Mouse (Mus musculus): ENCODE results near the gene Golga5.

Golga5 gene

DNA sequence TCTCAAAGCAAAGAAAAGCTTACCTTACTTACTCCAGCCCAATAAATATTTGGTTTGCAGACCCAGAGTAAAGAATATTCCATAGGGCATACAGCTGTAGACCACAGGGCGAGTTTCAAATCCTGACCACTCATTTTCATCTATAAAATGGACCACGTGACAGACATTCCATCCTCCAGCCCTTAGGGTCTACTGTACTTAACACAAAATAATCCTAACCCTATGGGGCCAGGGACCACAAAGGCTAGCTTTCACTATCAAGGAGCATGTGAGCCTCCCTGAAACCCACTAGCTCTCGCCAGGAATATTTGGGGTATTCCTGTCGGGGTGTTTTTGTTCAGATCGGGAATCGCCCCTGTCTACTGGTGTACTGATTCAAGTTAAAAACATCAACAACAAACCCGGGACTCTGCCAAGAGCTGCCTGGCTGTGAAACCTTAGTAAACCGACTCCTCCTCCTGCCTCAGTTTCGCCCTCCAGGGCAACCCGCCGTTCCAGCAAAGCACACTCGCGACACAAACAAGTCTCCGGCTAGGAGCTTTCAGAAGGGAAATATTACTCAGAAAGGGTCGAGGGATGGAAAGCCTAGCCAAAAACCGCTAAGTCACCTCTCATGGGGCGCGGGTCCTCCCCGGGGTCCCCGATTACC lies 29.8 kb upstream of the Golga5 start:
- peaks cover 11% of the 10 kb centered on the region for H3K27me3 ChIP-seq (ENCODE audit: insufficient read depth, low read length)
- no peaks in the 10 kb centered on the region for H3K36me3 ChIP-seq (ENCODE audit: insufficient read depth, low read length)
- peaks cover 31% of the 10 kb centered on the region for H3K4me1 ChIP-seq (replicated peaks; ENCODE audit: low read depth, low read length)
- TF ChIP-seq NANOG (IDR thresholded peaks at IDR 0.05; ENCODE audit: borderline replicate concordance, low read length) (no peak), POU5F1 (IDR thresholded peaks at IDR 0.05; ENCODE audit: borderline replicate concordance, low read length) (no peak), CTCF (conservative IDR thresholded peaks at IDR 0.05; ENCODE audit: low read length) (no peak)
- no peaks in the 10 kb centered on the region for H3K9me3 ChIP-seq (ENCODE audit: low read length)
- peak overlapping the region; percentile 87 for H3K4me3 ChIP-seq (replicated peaks; ENCODE audit: low read length)

GRCm38 (mm10) chr12:102439632-102440023 lies 29.3 kb upstream of the Golga5 start, which contains the start of gene Lgmn:
Lgmn (minus strand) TSS chr12:102439813.
- Histone ChIP-seq H3K36me3 (ENCODE audit: insufficient read depth, low read length) (no peaks in the 10 kb centered on the region), H3K4me1 (replicated peaks; ENCODE audit: low read depth, low read length) (peaks cover 27% of the 10 kb centered on the region), H3K4me3 (replicated peaks; ENCODE audit: low read length) (peak within 1 kb of the TSS; percentile 87), H3K27me3 (ENCODE audit: insufficient read depth, low read length) (peaks cover 11% of the 10 kb centered on the region), H3K9me3 (ENCODE audit: low read length) (no peaks in the 10 kb centered on the region)
- TF ChIP-seq NANOG (IDR thresholded peaks at IDR 0.05; ENCODE audit: borderline replicate concordance, low read length), result no peak
- no peak for TF ChIP-seq CTCF (conservative IDR thresholded peaks at IDR 0.05; ENCODE audit: low read length)
- no peak for TF ChIP-seq POU5F1 (IDR thresholded peaks at IDR 0.05; ENCODE audit: borderline replicate concordance, low read length)

DNA sequence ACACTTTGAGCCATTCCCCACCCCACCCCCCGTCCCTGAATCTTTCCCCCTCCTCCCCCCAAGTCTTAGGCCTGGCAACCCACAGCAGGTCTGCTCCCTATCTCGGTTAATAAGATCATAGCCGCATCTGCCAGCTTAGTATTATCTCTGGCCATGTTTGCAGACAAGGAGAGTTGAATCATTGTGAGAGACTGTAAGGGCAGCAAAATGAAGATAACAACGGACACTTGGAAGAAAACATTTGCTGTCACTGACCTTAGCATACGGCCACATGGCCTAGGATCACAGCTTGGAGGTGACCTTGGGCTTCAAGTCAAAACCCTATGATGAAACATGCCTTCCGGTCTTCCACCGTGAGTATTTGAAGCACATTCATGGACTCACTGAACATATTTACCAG lies 28.4 kb upstream of the Golga5 start:
- H3K9me3 ChIP-seq (ENCODE audit: low read length), result no peaks in the 10 kb centered on the region
- no peak overlapping the region for H3K4me3 ChIP-seq (replicated peaks; ENCODE audit: low read length)
- H3K27me3 ChIP-seq (ENCODE audit: insufficient read depth, low read length), result peaks cover 14% of the 10 kb centered on the region
- H3K36me3 ChIP-seq (ENCODE audit: insufficient read depth, low read length), result no peaks in the 10 kb centered on the region
- TF ChIP-seq POU5F1 (IDR thresholded peaks at IDR 0.05; ENCODE audit: borderline replicate concordance, low read length) (no peak), NANOG (IDR thresholded peaks at IDR 0.05; ENCODE audit: borderline replicate concordance, low read length) (no peak), CTCF (conservative IDR thresholded peaks at IDR 0.05; ENCODE audit: low read length) (no peak)
- H3K4me1 ChIP-seq (replicated peaks; ENCODE audit: low read depth, low read length), result peaks cover 26% of the 10 kb centered on the region

GRCm38 (mm10) chr12:102441141-102441540 lies 27.8 kb upstream of the Golga5 start:
- Histone ChIP-seq H3K4me1 (replicated peaks; ENCODE audit: low read depth, low read length) (peaks cover 26% of the 10 kb centered on the region), H3K9me3 (ENCODE audit: low read length) (no peaks in the 10 kb centered on the region), H3K4me3 (replicated peaks; ENCODE audit: low read length) (no peak overlapping the region), H3K36me3 (ENCODE audit: insufficient read depth, low read length) (no peaks in the 10 kb centered on the region), H3K27me3 (ENCODE audit: insufficient read depth, low read length) (peaks cover 15% of the 10 kb centered on the region)
- TF ChIP-seq CTCF (conservative IDR thresholded peaks at IDR 0.05; ENCODE audit: low read length) (no peak), POU5F1 (IDR thresholded peaks at IDR 0.05; ENCODE audit: borderline replicate concordance, low read length) (no peak), NANOG (IDR thresholded peaks at IDR 0.05; ENCODE audit: borderline replicate concordance, low read length) (no peak)

GRCm38 (mm10) chr12:102442639-102443038 lies 26.3 kb upstream of the Golga5 start:
- peak overlapping the region; percentile 45 for H3K4me3 ChIP-seq (replicated peaks; ENCODE audit: low read length)
- H3K36me3 ChIP-seq (ENCODE audit: insufficient read depth, low read length), result no peaks in the 10 kb centered on the region
- TF ChIP-seq NANOG (IDR thresholded peaks at IDR 0.05; ENCODE audit: borderline replicate concordance, low read length), result no peak
- TF ChIP-seq CTCF (conservative IDR thresholded peaks at IDR 0.05; ENCODE audit: low read length), result no peak
- no peak for TF ChIP-seq POU5F1 (IDR thresholded peaks at IDR 0.05; ENCODE audit: borderline replicate concordance, low read length)
- H3K4me1 ChIP-seq (replicated peaks; ENCODE audit: low read depth, low read length), result peaks cover 26% of the 10 kb centered on the region
- H3K9me3 ChIP-seq (ENCODE audit: low read length), result no peaks in the 10 kb centered on the region
- peaks cover 15% of the 10 kb centered on the region for H3K27me3 ChIP-seq (ENCODE audit: insufficient read depth, low read length)

DNA sequence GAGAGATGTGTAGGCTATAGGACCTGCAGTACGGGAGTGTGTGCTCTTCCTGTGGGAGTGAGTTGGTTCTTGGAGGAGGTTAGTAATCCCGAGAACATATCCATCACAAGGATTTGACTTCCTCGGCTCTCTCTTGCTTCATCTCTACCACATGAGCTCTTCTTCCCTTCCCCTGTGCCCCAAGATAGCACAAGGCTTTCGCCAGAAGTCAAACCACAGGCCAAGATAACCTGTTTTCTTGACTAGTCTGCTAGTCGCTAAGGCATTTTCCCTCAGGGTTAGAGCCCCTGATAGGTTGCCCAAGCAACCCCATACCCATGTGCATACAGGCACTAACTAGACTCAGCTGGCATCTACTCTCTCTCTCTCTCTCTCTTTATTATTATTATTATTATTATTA lies 25.3 kb upstream of the Golga5 start:
- no peaks in the 10 kb centered on the region for H3K36me3 ChIP-seq (ENCODE audit: insufficient read depth, low read length)
- TF ChIP-seq CTCF (conservative IDR thresholded peaks at IDR 0.05; ENCODE audit: low read length) (no peak), NANOG (IDR thresholded peaks at IDR 0.05; ENCODE audit: borderline replicate concordance, low read length) (no peak), POU5F1 (IDR thresholded peaks at IDR 0.05; ENCODE audit: borderline replicate concordance, low read length) (no peak)
- H3K27me3 ChIP-seq (ENCODE audit: insufficient read depth, low read length), result peaks cover 15% of the 10 kb centered on the region
- no peak overlapping the region for H3K4me3 ChIP-seq (replicated peaks; ENCODE audit: low read length)
- no peaks in the 10 kb centered on the region for H3K9me3 ChIP-seq (ENCODE audit: low read length)
- H3K4me1 ChIP-seq (replicated peaks; ENCODE audit: low read depth, low read length), result peaks cover 15% of the 10 kb centered on the region

DNA sequence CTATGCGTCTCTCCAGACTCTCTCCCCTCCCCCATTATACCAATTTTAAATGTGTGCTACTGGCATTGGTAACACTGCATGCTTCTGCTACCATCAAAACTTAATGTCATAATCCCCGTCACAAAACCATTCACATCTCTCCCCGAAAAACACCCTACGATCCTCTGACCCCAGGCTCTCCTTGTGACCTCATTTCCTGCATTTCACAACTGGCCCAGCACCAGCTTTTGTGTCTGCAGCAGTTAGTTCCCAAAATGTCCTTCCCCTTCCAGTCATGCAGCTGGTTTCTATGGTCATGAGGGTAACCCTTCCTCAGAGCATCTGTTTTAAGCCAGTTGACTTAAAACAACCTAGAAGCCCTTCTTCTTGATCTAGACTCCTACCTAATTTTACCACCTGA lies 23.5 kb upstream of the Golga5 start:
- Histone ChIP-seq H3K36me3 (ENCODE audit: insufficient read depth, low read length) (no peaks in the 10 kb centered on the region), H3K27me3 (ENCODE audit: insufficient read depth, low read length) (peaks cover 21% of the 10 kb centered on the region), H3K4me3 (replicated peaks; ENCODE audit: low read length) (no peak overlapping the region), H3K9me3 (ENCODE audit: low read length) (no peaks in the 10 kb centered on the region), H3K4me1 (replicated peaks; ENCODE audit: low read depth, low read length) (peaks cover 10% of the 10 kb centered on the region)
- TF ChIP-seq CTCF (conservative IDR thresholded peaks at IDR 0.05; ENCODE audit: low read length) (no peak), POU5F1 (IDR thresholded peaks at IDR 0.05; ENCODE audit: borderline replicate concordance, low read length) (no peak), NANOG (IDR thresholded peaks at IDR 0.05; ENCODE audit: borderline replicate concordance, low read length) (no peak)

- Histone ChIP-seq H3K4me3 (replicated peaks; ENCODE audit: low read length) (no peak overlapping the region), H3K9me3 (ENCODE audit: low read length) (no peaks in the 10 kb centered on the region), H3K36me3 (ENCODE audit: insufficient read depth, low read length) (no peaks in the 10 kb centered on the region), H3K4me1 (replicated peaks; ENCODE audit: low read depth, low read length) (peaks cover 9% of the 10 kb centered on the region), H3K27me3 (ENCODE audit: insufficient read depth, low read length) (peaks cover 7% of the 10 kb centered on the region; the same call in 1 of the 2 replicates)
- TF ChIP-seq CTCF (conservative IDR thresholded peaks at IDR 0.05; ENCODE audit: low read length) (no peak), NANOG (IDR thresholded peaks at IDR 0.05; ENCODE audit: borderline replicate concordance, low read length) (no peak), POU5F1 (IDR thresholded peaks at IDR 0.05; ENCODE audit: borderline replicate concordance, low read length) (no peak)
Measured at GRCm38 (mm10) chr12:102450437-102450836, 18.5 kb upstream of the Golga5 start.
